ENCODE assay signal across 8 mouse cellular contexts in genomic region chr12:81483656-81484055, GRCm38 (mm10). TPM values are rescaled to one million over a fixed set of nuclear protein-coding genes. Genes with fewer than 3 reads are reported as not detected.
DNase-seq lines count a peak whose midpoint lies in the region; ATAC-seq and TF ChIP-seq lines count a peak whose summit lies in the region.

No protein-coding gene starts in this region.

- peak overlapping the region; percentile 67 for H3K4me2 ChIP-seq in lung, embryonic 15.5 days
- peak overlapping the region; percentile 65 for H3K4me2 ChIP-seq in forebrain, embryonic 14.5 days (ENCODE audit: low read length)

- no peak overlapping the region for H3K9ac ChIP-seq in lung, embryonic 15.5 days
- H3K9ac ChIP-seq in forebrain, embryonic 14.5 days (ENCODE audit: low read length): peak overlapping the region; percentile 49
- no peak overlapping the region for H3K9ac ChIP-seq in liver, adult 2 months (ENCODE audit: low read depth, low read length)

- WGBS in lung, embryonic 15.5 days: 41% methylated on average over 17 of the region's 17 CpGs
- WGBS in forebrain, embryonic 14.5 days: 35% methylated on average over 17 of the region's 17 CpGs
- 24% methylated on average over 17 of the region's 17 CpGs for WGBS in liver, adult 2 months

- H3K27ac ChIP-seq in lung, embryonic 15.5 days: no peak overlapping the region
- H3K27ac ChIP-seq in forebrain, embryonic 14.5 days (ENCODE audit: low read depth, low read length): no peak overlapping the region
- 0 out of 2 replicates have a peak overlapping the region, but pooled peaks have one; percentile 35 for H3K27ac ChIP-seq in liver, adult 2 months (replicated peaks; ENCODE audit: insufficient read depth, low read depth, low read length)

- H3K27me3 ChIP-seq in lung, embryonic 15.5 days: no peaks in the 10 kb centered on the region
- H3K27me3 ChIP-seq in forebrain, embryonic 14.5 days (replicated peaks; ENCODE audit: control insufficient read depth, insufficient read depth, low read length): no peaks in the 10 kb centered on the region
- H3K27me3 ChIP-seq in liver, adult 2 months (ENCODE audit: control insufficient read depth, insufficient read depth, low read length): no peaks in the 10 kb centered on the region
- H3K27me3 ChIP-seq in splenic B cell, adult 2 months (ENCODE audit: control insufficient read depth, insufficient read depth, low read length, poor library complexity, severe bottlenecking): no peaks in the 10 kb centered on the region

- TF ChIP-seq POLR2A in brain, embryonic 14.5 days (IDR thresholded peaks at IDR 0.05; ENCODE audit: borderline replicate concordance, extremely low read depth, insufficient read depth, insufficient read length, poor library complexity, severe bottlenecking): no peak
- no peak for TF ChIP-seq POLR2A in liver, adult 2 months (IDR thresholded peaks at IDR 0.05; ENCODE audit: extremely low read depth, insufficient read depth, low read length)

- no peak for DNase-seq in lung, postnatal 4 days
- peak; percentile 75 for DNase-seq in brain, embryonic 14.5 days (ENCODE audit: low read depth)
- peak; percentile 84 for DNase-seq in forebrain, embryonic 14.5 days (ENCODE audit: low spot score)
- DNase-seq in liver, adult 2 months (ENCODE audit: extremely low read depth, low read depth, low spot score): peak; percentile 43
- DNase-seq in splenic B cell, adult 2 months (ENCODE audit: low read depth, low spot score): peak; percentile 38
- DNase-seq in layer of hippocampus, adult 8-10 months (ENCODE audit: low spot score in 2 of 2): no peak
- DNase-seq in left cerebral cortex, postnatal 14 days (ENCODE audit: low spot score in 2 of 2): no peak

- TF ChIP-seq CTCF in brain, embryonic 14.5 days (IDR thresholded peaks at IDR 0.05; ENCODE audit: borderline replicate concordance, extremely low read depth, insufficient read depth, insufficient read length): no peak
- no peak for TF ChIP-seq CTCF in liver, adult 2 months (IDR thresholded peaks at IDR 0.05; ENCODE audit: low read depth, low read length)

- intact Hi-C loops in left cerebral cortex, postnatal 14 days (cut with DNase I): no loop called here

- peaks cover 8% of the 10 kb centered on the region for H3K4me1 ChIP-seq in lung, embryonic 15.5 days
- no peaks in the 10 kb centered on the region for H3K4me1 ChIP-seq in forebrain, embryonic 14.5 days (ENCODE audit: control insufficient read depth, insufficient read depth, low read length)
- H3K4me1 ChIP-seq in liver, adult 2 months (ENCODE audit: control insufficient read depth, insufficient read depth, low read length): 0 out of 2 replicates have a peak, but pooled peaks cover 4% of the 10 kb centered on the region

- peaks cover 5% of the 10 kb centered on the region; the same call in 1 of the 2 replicates for H3K79me2 ChIP-seq in liver, adult 2 months (ENCODE audit: control insufficient read depth, insufficient read depth, low read length)

- no peaks in the 10 kb centered on the region for H3K36me3 ChIP-seq in lung, embryonic 15.5 days
- 0 out of 2 replicates have a peak, but pooled peaks cover 3% of the 10 kb centered on the region for H3K36me3 ChIP-seq in forebrain, embryonic 14.5 days (ENCODE audit: control insufficient read depth, insufficient read depth, low read length)
- H3K36me3 ChIP-seq in liver, adult 2 months (ENCODE audit: control insufficient read depth, insufficient read depth, low read length): peaks cover 5% of the 10 kb centered on the region; the same call in 1 of the 2 replicates
- H3K36me3 ChIP-seq in splenic B cell, adult 2 months (ENCODE audit: control insufficient read depth, insufficient read depth, low read length, poor library complexity, severe bottlenecking): no peaks in the 10 kb centered on the region

- no peaks in the 10 kb centered on the region for H3K9me3 ChIP-seq in lung, embryonic 15.5 days
- no peaks in the 10 kb centered on the region for H3K9me3 ChIP-seq in forebrain, embryonic 14.5 days (replicated peaks; ENCODE audit: control insufficient read depth, low read length)

- ATAC-seq in lung, embryonic 15.5 days (ENCODE audit: borderline replicate concordance, extremely low read depth, low FRiP score, low TSS enrichment): no peak
- ATAC-seq in forebrain, embryonic 14.5 days: no peak

- H3K4me3 ChIP-seq in lung, embryonic 15.5 days: peak overlapping the region; percentile 69
- H3K4me3 ChIP-seq in forebrain, embryonic 14.5 days (ENCODE audit: low read depth, low read length): peak overlapping the region; percentile 65
- H3K4me3 ChIP-seq in liver, adult 2 months (ENCODE audit: insufficient read depth, low read depth, low read length): peak overlapping the region; percentile 88

RNA-seq across cellular contexts. Expression of gene Cox16, which starts 1.3 kb away (rescaled TPM):
- 115 and 126 TPM in 2 replicates for polyA plus RNA-seq in lung, embryonic 15.5 days (2015; fragmentation: Nextera tagmentation; extraction: Ambion mirVana)
- polyA plus RNA-seq in brain, embryonic 14.5 days (2012; rRNA removed): 77.7 and 106 TPM in 2 replicates
- 120 and 134 TPM in 2 replicates for polyA plus RNA-seq in forebrain, embryonic 14.5 days (2014; fragmentation: Nextera tagmentation; extraction: Ambion mirVana)
- total RNA-seq in liver, adult 2 months (2014; rRNA removed): 98.8 and 106 TPM in 2 replicates
- 101 and 114 TPM in 2 replicates for polyA plus RNA-seq in liver, adult 2 months (2012; rRNA removed)
- 10 to 100 TPM; 37.6 to 46.5 (median 40.4) TPM for total RNA-seq in layer of hippocampus, adult 8-10 months (2022)
- 10 to 100 TPM; 40.2 to 42.8 TPM for total RNA-seq in left cerebral cortex, postnatal 14 days (2021)

RNA-seq across cellular contexts. Expression of gene Gm20498, which starts 49.0 kb away (rescaled TPM):
- polyA plus RNA-seq in lung, embryonic 15.5 days (2015; fragmentation: Nextera tagmentation; extraction: Ambion mirVana): 28.2 and 30.2 TPM in 2 replicates
- polyA plus RNA-seq in brain, embryonic 14.5 days (2012; rRNA removed): 18.5 and 27.6 TPM in 2 replicates
- 38.5 and 40.3 TPM in 2 replicates for polyA plus RNA-seq in forebrain, embryonic 14.5 days (2014; fragmentation: Nextera tagmentation; extraction: Ambion mirVana)
- 5.8 and 6.2 TPM in 2 replicates for total RNA-seq in liver, adult 2 months (2014; rRNA removed)
- polyA plus RNA-seq in liver, adult 2 months (2012; rRNA removed): 13.9 and 18.6 TPM in 2 replicates
- total RNA-seq in layer of hippocampus, adult 8-10 months (2022): 10 to 100 TPM; 34.0 to 44.4 (median 41.8) TPM
- 10 to 100 TPM; 35.1 to 38.3 TPM for total RNA-seq in left cerebral cortex, postnatal 14 days (2021)

RNA-seq across cellular contexts. Expression of gene Synj2bp, which starts 49.1 kb away (rescaled TPM):
- 33.7 and 35.9 TPM in 2 replicates for polyA plus RNA-seq in lung, embryonic 15.5 days (2015; fragmentation: Nextera tagmentation; extraction: Ambion mirVana)
- 21.8 and 21.9 TPM in 2 replicates for polyA plus RNA-seq in brain, embryonic 14.5 days (2012; rRNA removed)
- 23.8 and 25.1 TPM in 2 replicates for polyA plus RNA-seq in forebrain, embryonic 14.5 days (2014; fragmentation: Nextera tagmentation; extraction: Ambion mirVana)
- 40.4 and 55.0 TPM in 2 replicates for total RNA-seq in liver, adult 2 months (2014; rRNA removed)
- 32.3 and 32.6 TPM in 2 replicates for polyA plus RNA-seq in liver, adult 2 months (2012; rRNA removed)
- total RNA-seq in layer of hippocampus, adult 8-10 months (2022): 10 to 100 TPM; 30.7 to 35.8 (median 33.6) TPM
- total RNA-seq in left cerebral cortex, postnatal 14 days (2021): 10 to 100 TPM; 23.3 to 24.0 TPM

Comparison
In these comparisons a context has a peak if more than half of its experiments do, and no peak if none do; other contexts are left out.
1. DNase-seq: peak in brain, embryonic 14.5 days (single experiment), forebrain, embryonic 14.5 days (single experiment), liver, adult 2 months (single experiment) and splenic B cell, adult 2 months (single experiment); none in lung, postnatal 4 days (0 of 2), layer of hippocampus, adult 8-10 months (0 of 2) and left cerebral cortex, postnatal 14 days (0 of 2).
2. Peak in every context shown above with its lines, with median percentiles within 50 percentile points of each other: H3K4me3 ChIP-seq.